Mouse (Mus musculus) heart, embryonic 13.5 days (tissue): ENCODE measurements at regions not wholly inside any gene's neighbourhood (a gene's known extent, or its start where the extent isn't known, plus 50 kb on each side); places are given as distances from the start of the nearest gene placed in this dataset.

ENCODE experiments used
- ATAC-seq: fragments of 200-750 bp; cut with Nextera tagmentation; 2 replicates; pipeline ENCODE4 v1.8.0; 2017; ENCODE audit warnings: moderate TSS enrichment; ENCODE audit not compliant: insufficient number of reproducible peaks, low FRiP score, low TSS enrichment; ENCODE audit errors: extremely low read depth
- H3K27ac ChIP-seq: fragments of 300-500 bp; sonication (generic); replicated peaks from 2 replicates; pipeline ENCODE4 v1.5.1; 2015; ENCODE audit warnings: moderate library complexity, mild to moderate bottlenecking, inconsistent platforms
- H3K27me3 ChIP-seq: fragments of 300-500 bp; sonication (generic); replicated peaks from 2 replicates; pipeline ENCODE4 v1.6.1; 2015; ENCODE audit warnings: mild to moderate bottlenecking, inconsistent platforms
- H3K36me3 ChIP-seq: fragments of 300-500 bp; sonication (generic); 2 replicates; pipeline ENCODE4 v1.6.1; 2015; ENCODE audit warnings: mild to moderate bottlenecking, inconsistent platforms
- H3K4me1 ChIP-seq: fragments of 300-500 bp; sonication (generic); 2 replicates; pipeline ENCODE4 v1.6.1; 2015; ENCODE audit warnings: inconsistent platforms
- H3K4me2 ChIP-seq: fragments of 300-500 bp; sonication (generic); 2 replicates; pipeline ENCODE4 v1.6.1; 2015; ENCODE audit warnings: inconsistent platforms, mild to moderate bottlenecking, moderate library complexity
- H3K4me3 ChIP-seq: fragments of 300-500 bp; sonication (generic); 2 replicates; pipeline ENCODE4 v1.5.1; 2015; ENCODE audit warnings: moderate library complexity, mild to moderate bottlenecking, inconsistent platforms
- H3K9ac ChIP-seq: fragments of 300-500 bp; sonication (generic); 2 replicates; pipeline ENCODE4 v1.6.1; 2015; ENCODE audit warnings: inconsistent platforms, mild to moderate bottlenecking, moderate library complexity
- H3K9me3 ChIP-seq: fragments of 300-500 bp; sonication (generic); 2 replicates; pipeline ENCODE4 v1.6.1; 2016; ENCODE audit warnings: inconsistent platforms
- WGBS: fragments of 180-500 bp; shearing (Covaris S2); methylation state at CpG from one replicate; pipeline ENCODE4 v1.1.7; 2015; ENCODE audit warnings: mixed read lengths; 5-methylcytosine and 5-hydroxymethylcytosine counted together

DNA sequence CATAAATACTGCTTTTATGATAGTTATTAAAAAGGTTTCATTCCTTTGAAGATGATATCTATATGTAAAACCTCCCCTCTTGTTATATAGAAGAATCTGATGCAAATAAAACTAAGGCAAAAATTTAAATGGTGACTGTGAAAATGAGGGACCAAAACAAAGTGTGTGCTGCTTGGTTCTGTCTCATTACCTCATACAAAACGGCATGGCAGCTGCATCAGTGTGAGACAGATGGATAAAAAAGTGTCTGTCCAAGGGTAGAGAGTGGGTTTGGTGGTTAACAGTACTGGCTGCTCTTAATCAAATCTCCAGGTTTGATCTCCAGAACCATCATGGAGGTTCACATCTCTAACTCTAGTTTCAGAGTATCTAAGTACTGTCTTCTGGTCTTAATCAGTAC is 701.9 kb upstream of the Impad1 start:
- no peak for ATAC-seq
- Histone ChIP-seq H3K4me1 (no peaks in the 10 kb centered on the region), H3K36me3 (no peaks in the 10 kb centered on the region), H3K27ac (no peak overlapping the region), H3K4me2 (no peak overlapping the region), H3K4me3 (no peak overlapping the region), H3K27me3 (no peaks in the 10 kb centered on the region), H3K9me3 (no peaks in the 10 kb centered on the region), H3K9ac (no peak overlapping the region)
- 65% methylated on average over 1 of the region's 1 CpGs for WGBS

DNA sequence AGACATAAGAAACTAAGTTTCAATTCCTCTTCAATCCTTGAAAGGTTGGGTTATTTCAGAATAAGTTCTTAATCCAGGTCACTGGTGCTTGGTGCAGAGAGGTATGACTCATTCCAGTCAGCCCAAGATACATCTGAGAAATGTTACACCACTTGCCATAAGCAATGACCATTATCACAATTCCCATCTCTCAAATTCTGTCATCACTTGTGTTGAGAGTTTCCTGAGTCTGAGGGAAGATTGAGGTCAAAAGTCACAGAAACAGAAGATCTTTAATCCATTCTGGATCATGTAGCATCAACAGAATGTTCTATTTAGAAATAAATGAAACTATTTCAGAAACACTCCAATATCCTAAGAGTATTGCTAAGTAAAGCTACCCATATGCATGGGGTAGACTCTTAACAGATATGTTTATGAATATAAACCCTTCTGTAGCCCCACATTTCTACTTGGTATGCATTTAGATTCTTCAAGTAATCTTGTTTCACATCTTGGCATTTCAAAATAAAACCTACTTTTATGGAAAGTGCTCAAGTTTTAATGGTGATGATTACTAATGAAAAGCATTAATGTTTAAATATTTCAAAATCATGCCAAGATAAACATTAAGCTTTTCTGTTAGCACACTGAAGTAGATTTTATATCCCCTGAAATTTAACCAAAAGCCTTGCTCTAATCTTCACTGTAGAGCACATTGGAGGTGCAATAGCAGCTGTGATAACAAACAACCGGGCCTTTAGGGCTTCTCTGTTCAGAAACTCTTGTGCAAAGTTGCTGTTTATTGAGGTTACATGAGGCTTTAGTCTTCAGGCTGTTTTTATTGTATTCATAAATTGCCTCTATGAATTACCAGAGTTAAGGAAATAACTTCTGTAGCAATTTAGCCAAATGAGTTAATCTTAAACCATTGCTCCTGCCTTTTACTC is 701.2 kb upstream of the Impad1 start:
- Histone ChIP-seq H3K9me3 (no peaks in the 10 kb centered on the region), H3K4me1 (no peaks in the 10 kb centered on the region), H3K27me3 (no peaks in the 10 kb centered on the region), H3K36me3 (no peaks in the 10 kb centered on the region), H3K27ac (no peak overlapping the region), H3K4me3 (no peak overlapping the region), H3K9ac (no peak overlapping the region), H3K4me2 (no peak overlapping the region)
- no peak for ATAC-seq
- 38% methylated on average over 1 of the region's 1 CpGs for WGBS

DNA sequence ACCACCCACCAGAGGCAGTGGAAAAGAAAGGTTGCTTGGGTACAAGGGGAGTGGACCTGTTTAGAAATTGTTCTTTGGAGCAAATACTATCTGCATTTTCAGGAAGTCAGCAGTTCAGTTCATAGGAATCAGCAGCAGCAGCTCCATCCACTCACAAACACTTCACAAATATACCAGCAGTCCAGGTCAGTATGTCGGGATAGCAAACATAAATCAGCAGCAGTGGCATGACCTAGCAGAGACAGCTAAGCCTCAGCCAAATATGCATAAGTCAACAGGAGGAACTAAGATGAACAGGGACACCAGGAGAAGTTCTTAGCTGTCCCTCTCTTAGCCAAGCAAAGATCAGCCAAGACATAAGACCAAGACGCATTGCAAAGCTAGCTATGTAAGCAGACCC is 693.6 kb upstream of the Impad1 start:
- no peaks in the 10 kb centered on the region for H3K4me1 ChIP-seq
- 70% methylated on average over 2 of the region's 2 CpGs for WGBS
- H3K36me3 ChIP-seq = no peaks in the 10 kb centered on the region
- H3K27ac ChIP-seq = no peak overlapping the region
- no peaks in the 10 kb centered on the region for H3K27me3 ChIP-seq
- no peak overlapping the region for H3K4me2 ChIP-seq
- H3K9ac ChIP-seq = no peak overlapping the region
- H3K4me3 ChIP-seq = no peak overlapping the region
- H3K9me3 ChIP-seq = no peaks in the 10 kb centered on the region
- no peak for ATAC-seq

DNA sequence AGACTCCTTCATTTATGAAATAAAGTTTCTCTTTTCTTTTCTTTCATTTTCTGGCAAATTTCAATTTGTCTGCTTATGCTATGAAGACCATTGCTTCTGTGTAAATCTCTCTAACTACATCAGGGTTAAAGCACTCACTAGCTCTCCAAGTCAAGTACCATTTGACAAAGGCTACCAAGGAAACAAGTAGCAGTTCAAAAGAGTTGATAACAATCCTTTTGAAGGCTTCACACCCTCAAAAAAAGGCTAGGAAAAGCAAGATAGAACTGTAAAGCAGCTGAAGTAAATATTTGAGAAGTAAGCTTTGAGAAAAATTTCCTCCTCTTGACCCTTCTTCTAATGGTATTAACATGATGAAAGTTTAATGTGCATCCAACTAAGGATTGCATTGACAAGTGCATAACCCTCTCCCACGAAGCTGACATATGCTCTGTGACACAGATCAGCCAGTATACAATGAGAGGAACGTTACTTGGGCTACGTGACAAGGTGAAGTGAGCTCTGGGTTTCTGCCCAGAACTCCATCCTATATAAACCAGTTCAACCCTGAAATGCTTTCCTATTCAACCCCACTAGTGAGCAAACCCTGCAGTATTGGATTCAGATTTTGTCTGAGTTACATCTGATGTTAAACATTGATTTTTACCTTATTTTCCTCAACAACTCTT is 678.9 kb upstream of the Impad1 start:
- H3K4me2 ChIP-seq = no peak overlapping the region
- no peaks in the 10 kb centered on the region for H3K27me3 ChIP-seq
- H3K9me3 ChIP-seq = no peaks in the 10 kb centered on the region
- H3K36me3 ChIP-seq = no peaks in the 10 kb centered on the region
- 38% methylated on average over 3 of the region's 3 CpGs for WGBS
- H3K9ac ChIP-seq = no peak overlapping the region
- H3K27ac ChIP-seq = no peak overlapping the region
- ATAC-seq = no peak
- H3K4me3 ChIP-seq = no peak overlapping the region
- H3K4me1 ChIP-seq = no peaks in the 10 kb centered on the region

DNA sequence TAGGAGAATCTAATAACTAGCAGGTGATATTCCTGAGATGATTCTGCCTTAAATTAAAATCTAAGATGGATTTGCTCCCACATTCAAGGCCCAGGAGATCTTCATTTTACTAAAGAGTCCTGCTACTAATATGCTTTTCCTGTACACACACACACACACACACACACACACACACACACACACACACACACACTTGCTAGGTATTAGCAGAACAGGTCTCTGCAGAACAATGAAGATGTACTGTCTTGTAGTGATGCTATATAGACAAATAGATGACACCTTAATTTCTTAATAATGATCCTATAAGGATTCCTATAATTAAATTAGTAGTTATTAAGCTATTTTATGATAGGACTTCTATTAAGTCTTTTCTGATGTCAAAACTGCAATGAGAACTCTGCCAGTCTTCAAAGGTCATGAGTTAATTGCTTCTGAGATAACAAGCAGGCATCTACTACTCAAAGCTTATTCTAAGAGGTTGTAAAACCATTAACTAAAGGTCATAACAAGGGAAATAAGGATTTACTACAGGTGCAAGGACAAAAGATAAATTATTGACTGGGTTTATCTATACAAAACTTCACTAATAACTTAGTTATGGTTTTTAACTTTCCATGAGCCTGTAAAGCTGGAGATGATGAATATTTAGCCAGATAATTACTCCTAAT is 666.0 kb upstream of the Impad1 start:
- Histone ChIP-seq H3K9me3 (no peaks in the 10 kb centered on the region), H3K4me2 (no peak overlapping the region), H3K4me1 (no peaks in the 10 kb centered on the region), H3K9ac (no peak overlapping the region), H3K27ac (no peak overlapping the region), H3K4me3 (no peak overlapping the region), H3K27me3 (no peaks in the 10 kb centered on the region), H3K36me3 (no peaks in the 10 kb centered on the region)
- no peak for ATAC-seq

DNA sequence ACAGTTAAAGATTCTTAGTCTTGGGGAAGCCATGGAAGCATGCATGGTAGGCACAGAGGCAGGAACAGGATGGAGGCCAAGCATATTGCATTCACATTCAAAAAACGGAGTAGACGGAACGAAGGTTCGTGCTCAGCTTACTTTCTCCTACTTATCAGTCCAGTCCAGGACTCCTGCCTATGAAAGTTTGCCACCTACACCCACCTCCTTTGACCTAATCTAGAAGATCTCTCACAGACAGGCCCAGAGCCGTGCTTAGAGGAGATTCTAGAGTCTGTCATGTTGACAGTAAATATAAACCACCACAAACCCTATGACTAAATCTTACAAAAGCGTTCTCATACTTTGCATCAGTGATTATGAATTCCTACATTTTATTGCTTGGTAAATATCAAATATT is 657.3 kb upstream of the Impad1 start:
- Histone ChIP-seq H3K27me3 (no peaks in the 10 kb centered on the region), H3K9ac (no peak overlapping the region), H3K4me2 (no peak overlapping the region), H3K9me3 (no peaks in the 10 kb centered on the region), H3K4me1 (no peaks in the 10 kb centered on the region), H3K36me3 (no peaks in the 10 kb centered on the region), H3K27ac (no peak overlapping the region), H3K4me3 (no peak overlapping the region)
- ATAC-seq = no peak
- whole genome bisulfite sequencing = 79% methylated on average over 6 of the region's 6 CpGs

DNA sequence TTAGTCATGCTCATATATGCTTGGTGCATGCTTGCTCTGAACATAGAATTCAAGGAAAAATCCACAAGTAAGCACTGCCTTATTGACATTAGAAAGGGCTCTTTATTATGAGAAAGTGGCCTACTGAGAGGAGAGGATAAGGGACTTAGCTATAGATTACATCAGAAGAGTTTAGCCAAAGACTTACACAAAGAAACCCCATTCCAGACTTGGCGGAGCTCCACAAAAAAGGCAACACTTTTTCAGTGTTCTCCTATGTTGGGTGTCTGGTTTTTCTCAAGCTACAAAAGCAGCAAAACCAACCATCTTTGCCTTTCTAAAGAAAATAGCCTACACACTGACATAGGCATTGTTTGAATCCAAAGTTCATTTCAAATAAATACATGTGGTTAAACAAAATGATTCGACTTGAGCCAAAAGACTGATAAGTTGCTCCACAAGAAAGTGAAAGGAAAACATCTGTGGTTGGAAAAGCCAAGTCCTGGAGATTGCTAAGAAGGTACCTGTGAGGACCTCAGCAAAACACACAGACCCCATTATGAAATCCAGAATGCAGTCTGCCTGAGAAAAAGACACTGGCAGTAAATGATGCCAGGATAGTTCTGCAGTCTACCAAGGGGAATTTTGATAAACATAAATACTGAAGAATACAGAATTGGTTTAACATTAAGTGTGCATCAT is 648.3 kb upstream of the Impad1 start:
- no peaks in the 10 kb centered on the region for H3K36me3 ChIP-seq
- H3K27me3 ChIP-seq = no peaks in the 10 kb centered on the region
- ATAC-seq = peak; percentile 37; the same call in 1 of the 2 replicates
- no peak overlapping the region for H3K27ac ChIP-seq
- no peak overlapping the region for H3K4me2 ChIP-seq
- no peaks in the 10 kb centered on the region for H3K9me3 ChIP-seq
- H3K4me1 ChIP-seq = peaks cover 3% of the 10 kb centered on the region; the same call in 1 of the 2 replicates
- H3K9ac ChIP-seq = no peak overlapping the region
- no peak overlapping the region for H3K4me3 ChIP-seq
- WGBS = 58% methylated on average over 2 of the region's 2 CpGs

DNA sequence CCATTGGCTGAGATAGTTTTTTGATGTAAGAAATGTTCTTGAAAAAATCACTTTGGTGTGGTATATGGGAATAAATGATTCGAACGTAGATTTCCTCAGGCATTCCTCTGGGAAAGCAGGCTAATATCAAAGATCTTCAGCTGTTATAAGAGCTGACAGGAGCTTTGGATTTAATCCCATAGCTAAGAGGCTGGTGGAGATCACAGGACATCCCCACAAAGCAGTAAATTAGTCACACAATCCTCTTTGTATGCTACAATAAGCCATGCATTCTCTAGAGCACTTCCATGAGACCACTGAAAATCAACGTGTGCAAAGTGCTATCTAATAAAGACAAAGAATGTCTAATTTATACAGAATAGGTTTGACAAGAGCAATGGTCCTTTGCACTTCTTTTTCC is 643.9 kb upstream of the Impad1 start:
- H3K36me3 ChIP-seq = no peaks in the 10 kb centered on the region
- H3K4me1 ChIP-seq = peaks cover 3% of the 10 kb centered on the region; the same call in 1 of the 2 replicates
- no peak overlapping the region for H3K4me3 ChIP-seq
- H3K9me3 ChIP-seq = peaks cover 5% of the 10 kb centered on the region; the same call in 1 of the 2 replicates
- H3K4me2 ChIP-seq = no peak overlapping the region
- H3K27me3 ChIP-seq = no peaks in the 10 kb centered on the region
- 53% methylated on average over 3 of the region's 3 CpGs for WGBS
- H3K27ac ChIP-seq = no peak overlapping the region
- H3K9ac ChIP-seq = no peak overlapping the region
- ATAC-seq = no peak
